Mouse (Mus musculus): ENCODE data around the gene Tom1.

Gene Tom1

DNA sequence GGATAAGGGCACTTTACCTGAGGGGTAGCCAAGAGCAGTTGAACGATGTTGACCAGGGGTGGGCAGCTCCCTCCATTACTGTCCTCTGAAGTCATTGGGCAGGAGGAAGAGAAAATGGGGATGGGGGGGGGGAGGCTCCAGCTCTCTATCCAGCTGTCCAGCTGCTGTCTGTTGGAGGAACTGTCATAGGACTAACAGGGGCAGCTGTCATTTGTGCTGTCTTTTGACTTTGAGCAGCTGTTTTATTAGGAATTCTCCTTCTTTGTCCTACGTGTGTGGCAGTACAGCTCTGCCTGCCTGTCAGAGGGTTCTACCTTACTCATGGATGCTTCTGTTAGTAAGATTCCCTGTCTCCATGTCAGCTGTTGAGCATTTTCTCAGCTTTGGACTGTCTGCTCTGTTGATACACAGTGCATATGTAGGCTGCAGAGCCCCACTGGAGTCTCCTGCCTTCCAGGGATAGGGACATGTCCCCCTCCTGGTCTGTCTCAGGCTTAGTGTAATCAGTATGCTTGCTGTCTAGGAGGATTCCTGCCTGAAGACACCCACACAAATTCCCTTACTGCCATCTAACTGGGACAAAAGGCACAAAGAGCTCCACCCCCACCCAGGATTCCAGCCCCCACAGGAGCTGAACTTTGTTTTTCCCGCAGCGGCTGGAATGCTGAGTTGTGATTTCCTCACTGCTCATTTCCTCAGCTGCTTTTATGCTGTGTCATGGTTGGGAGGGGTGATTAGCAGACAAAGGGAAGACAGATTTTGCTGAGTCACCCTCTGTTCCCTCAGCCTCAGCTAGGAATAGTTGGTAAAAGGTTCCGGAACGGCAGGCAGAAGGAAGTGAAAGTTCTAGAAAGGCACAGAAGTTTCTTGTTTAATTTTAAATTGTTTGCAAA, 55.7 kb downstream of the Tom1 start:
- peak; percentile 75 to 76 for DNase-seq (ENCODE audit: low spot score in 2 of 2)

DNA sequence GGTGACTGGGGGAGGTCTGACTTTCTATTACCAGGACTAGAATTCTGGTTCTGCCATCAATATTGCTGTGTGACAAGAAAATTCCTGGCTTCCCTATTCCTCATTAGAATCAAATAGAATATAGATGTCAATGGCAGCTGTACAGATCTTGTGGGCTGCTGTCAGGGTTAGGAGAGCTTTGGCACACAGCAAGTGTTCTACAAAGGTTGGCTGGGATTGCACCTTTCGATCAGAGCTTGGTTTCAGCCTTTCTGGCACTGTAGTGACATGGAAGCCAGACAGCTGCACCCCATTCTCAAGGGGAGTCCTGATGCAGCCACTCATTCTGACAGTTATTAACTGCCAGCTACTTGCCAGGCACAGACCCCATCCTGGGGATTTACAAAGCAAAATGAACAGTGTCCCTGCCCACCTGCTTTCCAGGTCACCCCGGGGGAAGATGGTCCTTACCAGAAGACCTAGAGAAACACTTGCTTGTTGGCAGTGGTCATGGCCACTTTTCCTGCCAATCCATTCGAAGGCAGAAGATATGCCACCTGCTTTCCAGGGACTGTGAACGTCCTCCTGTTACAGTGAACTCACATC, 57.4 kb downstream of the Tom1 start:
- DNase-seq (ENCODE audit: low spot score in 2 of 2) = no peak

DNA sequence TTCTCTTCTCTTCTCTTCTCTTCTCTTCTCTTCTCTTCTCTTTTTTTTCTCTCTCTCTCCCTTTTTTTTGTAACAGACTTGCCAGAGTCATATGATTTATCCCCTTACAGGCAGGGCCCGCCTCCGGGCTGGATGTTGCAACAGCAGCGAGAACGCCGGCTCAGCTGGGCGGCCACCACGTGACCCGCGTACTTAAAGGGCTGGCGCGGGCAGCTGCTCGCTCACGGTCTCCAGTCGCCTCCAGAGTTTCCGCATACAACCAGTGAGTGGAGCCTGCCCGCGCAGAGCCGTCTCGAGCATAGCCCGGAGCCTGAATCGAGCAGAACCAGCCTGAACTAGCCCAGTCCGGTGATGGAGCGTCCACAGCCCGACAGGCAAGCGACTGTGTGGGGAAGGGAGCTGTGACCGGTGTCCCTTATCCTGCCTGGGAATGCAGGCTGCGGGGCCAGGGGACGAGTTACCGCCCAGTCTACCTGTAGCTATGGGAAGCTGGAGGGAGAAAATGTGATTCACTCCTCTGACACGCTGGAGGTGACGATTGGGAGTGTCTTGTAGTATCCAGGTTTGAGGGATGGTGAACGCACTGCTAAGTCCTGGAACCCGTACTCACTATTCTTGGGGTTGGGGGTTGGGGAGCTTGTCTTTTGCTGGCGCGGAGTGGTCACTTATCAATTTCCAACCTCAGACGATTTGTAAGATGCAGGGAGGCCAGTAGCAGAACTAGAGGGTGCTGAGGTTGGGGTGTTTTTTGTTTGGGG, 60.1 kb downstream of the Tom1 start, which contains the start of gene Hmox1:
Hmox1 (plus strand) TSS at position 223 of the 758 bp plus-strand sequence.
- peak; percentile 84 to 92 for DNase-seq (ENCODE audit: low spot score in 2 of 2)

DNA sequence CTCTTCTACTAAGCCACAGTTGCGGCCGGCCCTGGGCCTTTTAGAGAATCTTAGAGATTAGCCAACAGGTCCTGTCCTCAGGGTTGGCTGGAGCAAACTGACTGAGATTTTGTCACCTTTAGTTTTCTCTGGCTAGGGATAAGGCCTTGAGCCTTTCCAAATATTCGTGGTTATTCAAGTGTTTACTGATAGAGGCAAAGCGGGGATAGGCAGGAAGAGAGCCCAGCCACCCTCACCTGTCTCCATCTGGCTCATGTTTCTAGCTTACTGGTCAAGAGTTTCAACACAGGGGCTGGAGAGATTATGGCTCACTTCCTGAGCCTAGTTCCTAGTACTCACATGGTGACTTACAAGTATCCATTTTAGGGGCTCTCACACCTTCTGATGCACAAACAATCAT, 69.5 kb downstream of the Tom1 start:
- no peak for DNase-seq (ENCODE audit: low spot score in 2 of 2)

DNA sequence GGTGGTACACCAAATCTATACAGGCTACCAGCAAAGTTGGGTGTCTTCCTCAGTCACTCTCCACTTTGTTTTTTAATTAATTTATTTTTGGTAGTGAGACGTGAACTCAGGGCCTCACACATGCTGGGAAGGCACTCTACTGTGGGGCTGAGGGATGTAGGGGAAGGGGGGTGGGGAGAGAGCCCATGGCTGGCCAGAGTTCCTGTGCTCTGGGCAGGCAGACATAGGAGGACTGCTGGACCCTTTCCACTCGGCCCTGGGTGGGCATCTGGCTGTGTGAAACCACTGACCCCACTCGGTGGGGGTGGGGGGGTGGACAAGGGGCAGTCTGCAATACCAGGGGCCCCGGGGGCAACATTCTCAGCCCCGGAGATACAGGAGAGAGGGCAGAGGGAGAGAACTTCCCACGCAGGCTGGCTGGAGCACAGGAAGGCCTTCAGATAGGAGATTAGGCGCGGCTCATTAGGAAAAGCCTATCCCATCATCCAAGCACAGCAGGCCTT, 69.9 kb downstream of the Tom1 start:
- no peak for DNase-seq (ENCODE audit: low spot score in 2 of 2)

DNA sequence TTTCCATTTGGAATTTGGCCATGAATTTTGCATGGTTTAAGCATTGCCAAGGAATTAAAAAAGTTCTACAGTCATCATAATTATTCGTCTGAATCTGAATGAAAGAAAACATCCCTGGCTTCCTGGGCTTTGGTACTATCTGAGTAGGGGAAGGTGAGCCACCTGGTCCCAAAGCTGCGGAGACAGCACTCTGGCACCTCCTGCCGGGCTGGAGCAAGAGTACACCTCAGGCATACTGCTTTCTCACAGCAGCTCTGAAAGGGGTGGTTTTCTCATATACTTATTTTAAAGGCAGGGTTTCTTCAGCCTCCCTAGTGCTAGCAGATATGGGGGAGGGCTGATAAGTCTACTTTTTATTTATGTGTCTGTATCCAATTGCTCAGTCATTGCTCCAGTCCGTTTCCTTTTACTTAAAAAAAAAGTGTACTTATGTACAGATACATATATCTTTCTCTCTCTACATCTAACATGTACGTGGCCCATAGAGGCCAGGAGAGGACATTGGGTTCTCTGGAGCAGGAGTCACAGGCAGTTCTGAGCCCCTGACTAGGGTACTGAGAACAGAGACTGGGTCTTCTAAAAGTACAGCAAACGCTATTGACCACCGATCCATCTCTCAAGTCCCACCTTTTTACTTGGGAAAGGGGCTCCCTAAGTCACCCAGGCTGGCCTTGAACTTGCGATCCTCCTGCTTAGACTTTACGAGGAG, 75.2 kb downstream of the Tom1 start:
- DNase-seq (ENCODE audit: low spot score in 2 of 2) = peak; percentile 76

DNA sequence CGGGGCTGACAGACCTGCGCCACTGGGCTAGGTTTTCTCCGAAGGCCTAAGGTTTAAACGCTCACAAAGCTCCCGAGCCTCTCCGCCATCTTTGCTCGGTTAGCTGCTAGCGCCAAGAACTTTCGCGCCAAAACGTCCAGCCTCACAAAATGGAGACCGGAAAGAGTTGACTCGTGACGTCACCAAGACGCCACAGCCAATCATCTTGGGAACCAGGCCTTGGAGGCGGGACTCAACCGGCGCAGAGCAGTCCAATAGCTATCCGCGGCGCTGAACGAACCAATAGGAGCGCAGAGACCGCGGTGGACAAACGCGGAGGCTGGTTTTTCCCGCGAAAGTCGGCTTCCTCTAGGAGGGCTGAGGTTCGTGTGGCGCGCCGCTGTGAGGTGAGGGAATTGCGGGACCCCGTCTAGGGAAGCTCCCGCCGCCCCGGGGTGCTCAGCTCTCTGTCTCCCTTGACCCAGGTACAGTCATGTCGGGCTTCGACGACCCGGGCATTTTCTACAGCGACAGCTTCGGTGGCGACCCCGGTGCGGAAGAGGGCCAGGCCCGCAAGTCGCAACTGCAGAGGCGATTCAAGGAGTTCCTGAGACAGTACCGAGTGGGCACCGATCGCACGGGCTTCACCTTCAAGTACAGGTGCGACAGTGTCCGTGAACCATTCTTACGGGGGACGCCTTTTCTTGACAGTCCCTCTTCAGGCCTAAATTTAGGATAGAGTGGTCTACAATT, 75.9 kb downstream of the Tom1 start, which contains the start of gene Mcm5:
Mcm5 (plus strand) TSS at position 334 of the 732 bp plus-strand sequence.
- peak; percentile 99 to 100 for DNase-seq (ENCODE audit: low spot score in 2 of 2)

DNA sequence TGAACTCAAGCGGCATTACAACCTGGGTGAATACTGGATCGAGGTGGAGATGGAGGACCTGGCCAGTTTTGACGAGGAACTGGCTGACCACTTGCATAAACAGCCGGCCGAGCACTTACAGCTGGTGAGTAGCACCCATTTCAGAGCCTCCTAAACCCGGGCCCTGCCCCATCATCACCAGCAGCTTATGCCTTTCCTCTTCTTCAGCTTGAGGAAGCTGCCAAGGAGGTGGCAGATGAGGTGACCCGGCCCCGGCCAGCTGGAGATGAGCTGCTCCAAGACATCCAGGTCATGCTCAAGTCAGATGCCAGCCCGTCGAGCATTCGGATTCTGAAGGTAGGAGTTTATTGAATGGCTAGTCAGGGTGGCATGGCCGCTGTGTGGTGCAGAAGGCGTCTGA, 76.6 kb downstream of the Tom1 start:
- DNase-seq (ENCODE audit: low spot score in 2 of 2) = no peak

DNA sequence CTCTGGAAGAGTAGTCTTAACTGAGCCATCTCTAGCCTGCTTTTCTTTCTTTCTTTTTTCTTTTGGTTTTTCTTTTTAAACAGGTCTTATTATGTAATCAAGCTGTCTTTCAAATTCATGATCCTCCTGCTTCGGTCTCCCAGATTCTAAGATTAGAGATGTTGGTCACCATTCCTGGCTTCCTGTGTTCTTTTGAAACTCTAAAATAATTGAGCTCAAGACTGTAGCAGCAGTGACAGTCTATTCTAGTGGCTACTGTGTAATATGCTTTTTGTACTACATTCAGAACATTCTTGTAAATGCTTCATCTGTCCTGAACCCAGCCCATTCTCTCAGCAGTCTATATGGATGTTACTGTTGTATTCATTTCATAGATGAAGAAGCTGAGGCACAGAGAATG, 85.0 kb downstream of the Tom1 start:
- no peak for DNase-seq (ENCODE audit: low spot score in 2 of 2)

DNA sequence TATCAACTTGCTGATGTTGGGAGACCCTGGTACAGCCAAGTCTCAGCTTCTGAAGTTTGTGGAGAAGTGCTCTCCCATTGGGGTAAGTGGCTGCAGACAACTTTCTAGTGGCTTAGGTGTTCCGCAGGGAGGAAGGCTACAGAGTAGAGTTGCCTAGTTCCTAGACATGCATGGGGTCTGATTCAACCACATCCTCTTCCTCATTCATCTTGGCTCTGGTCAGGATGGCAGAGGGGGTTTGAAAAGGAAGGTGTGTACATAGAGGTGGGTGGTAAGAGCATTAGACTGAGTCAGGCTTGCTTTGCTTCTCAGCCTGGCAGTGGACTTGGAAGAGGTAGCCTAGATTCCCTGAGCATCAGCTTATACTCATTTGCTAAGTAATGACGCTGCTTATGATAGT, 85.8 kb downstream of the Tom1 start:
- no peak for DNase-seq (ENCODE audit: low spot score in 2 of 2)

Data from right cerebral cortex, adult 2 months (tissue).